Mouse (Mus musculus) liver, embryonic 14.5 days (tissue): ENCODE results near the gene Rps6.

Experiments used
- CTCF ChIP-seq: IDR thresholded peaks from 2 replicates; pipeline ENCODE4 v1.5.1; 2016; ENCODE audit warnings: antibody characterized with exemption, low read depth, control low read depth
- EP300 ChIP-seq: IDR thresholded peaks from 2 replicates; pipeline ENCODE4 v1.6.1; 2016; ENCODE audit warnings: antibody characterized with exemption, low read depth

DNA sequence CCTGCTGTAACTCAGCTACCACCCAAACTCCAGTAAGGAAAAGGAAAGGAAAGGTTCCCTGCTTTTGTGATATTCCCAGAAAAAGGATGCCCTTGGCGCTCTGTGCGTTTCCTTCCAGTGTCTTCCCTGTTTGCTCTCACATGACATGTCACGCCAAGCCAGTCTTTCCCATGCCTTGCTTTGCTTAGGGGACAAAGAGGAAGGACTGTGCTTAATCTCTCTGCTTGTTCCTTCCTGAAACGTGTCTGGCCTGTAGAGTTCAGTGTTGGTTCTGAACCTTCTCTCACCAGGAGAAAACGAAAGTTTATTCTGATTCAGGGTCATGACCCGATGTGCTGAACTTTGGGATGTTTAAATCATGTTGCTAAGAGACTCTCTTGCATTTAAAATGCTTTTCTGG, 45.1 kb upstream of the Rps6 start:
- TF ChIP-seq EP300 (no peak), CTCF (no peak)
